In genomic region chr14:121053020-121053518, GRCm38 (mm10) we compare ENCODE assay signal across 8 mouse cellular contexts. TPM values are rescaled to one million over a fixed set of nuclear protein-coding genes. Genes with fewer than 3 reads are reported as not detected.
DNase-seq lines count a peak whose midpoint lies in the region; ATAC-seq and TF ChIP-seq lines count a peak whose summit lies in the region.

No protein-coding gene starts in this region.

- H3K4me2 ChIP-seq in heart, embryonic 13.5 days: peak overlapping the region; percentile 45
- H3K4me2 ChIP-seq in kidney, embryonic 16.5 days (replicated peaks; ENCODE audit: low read depth, low read length): peak overlapping the region; percentile 47

- 9% methylated on average over 5 of the region's 5 CpGs for WGBS in heart, embryonic 13.5 days
- 2% methylated on average over 5 of the region's 5 CpGs for WGBS in kidney, embryonic 16.5 days

- peak; percentile 36 for DNase-seq in 3T3-L1 (ENCODE audit: low read depth, low spot score)
- DNase-seq in brain, embryonic 14.5 days (ENCODE audit: low read depth): peak; percentile 59
- peak; percentile 70 for DNase-seq in lung, postnatal 25 days (ENCODE audit: low spot score)
- DNase-seq in thymus, postnatal 36 days: peak; percentile 8 to 16
- DNase-seq in urinary bladder, adult 18-20 months (ENCODE audit: low spot score in 2 of 2): no peak
- no peak for DNase-seq in B cell, adult 2 months

- no peaks in the 10 kb centered on the region for H3K27me3 ChIP-seq in heart, embryonic 13.5 days (replicated peaks)
- H3K27me3 ChIP-seq in kidney, embryonic 16.5 days (ENCODE audit: insufficient read depth, low read length): no peaks in the 10 kb centered on the region

- ATAC-seq in heart, embryonic 13.5 days (ENCODE audit: extremely low read depth, insufficient number of reproducible peaks, low FRiP score, low TSS enrichment): no peak
- peak; percentile 82 for ATAC-seq in kidney, embryonic 16.5 days (ENCODE audit: low FRiP score, low TSS enrichment)

- peak overlapping the region; percentile 19 for H3K4me3 ChIP-seq in heart, embryonic 13.5 days
- no peak overlapping the region; the same call in 1 of the 2 replicates for H3K4me3 ChIP-seq in kidney, embryonic 16.5 days (ENCODE audit: low read length)

- no peak for TF ChIP-seq POLR2A in brain, embryonic 14.5 days (IDR thresholded peaks at IDR 0.05; ENCODE audit: borderline replicate concordance, extremely low read depth, insufficient read depth, insufficient read length, poor library complexity, severe bottlenecking)

- no peak for TF ChIP-seq CTCF in brain, embryonic 14.5 days (IDR thresholded peaks at IDR 0.05; ENCODE audit: borderline replicate concordance, extremely low read depth, insufficient read depth, insufficient read length)

- peak overlapping the region; percentile 79 for H3K27ac ChIP-seq in heart, embryonic 13.5 days (replicated peaks)
- peak overlapping the region; percentile 92 for H3K27ac ChIP-seq in kidney, embryonic 16.5 days (ENCODE audit: low read length)

- peaks cover 61% of the 10 kb centered on the region for H3K4me1 ChIP-seq in heart, embryonic 13.5 days
- peaks cover 59% of the 10 kb centered on the region for H3K4me1 ChIP-seq in kidney, embryonic 16.5 days (ENCODE audit: insufficient read depth, low read length)

- H3K9me3 ChIP-seq in heart, embryonic 13.5 days: no peaks in the 10 kb centered on the region
- H3K9me3 ChIP-seq in kidney, embryonic 16.5 days (ENCODE audit: low read length): no peaks in the 10 kb centered on the region

- peak overlapping the region; percentile 38; the same call in 1 of the 2 replicates for H3K9ac ChIP-seq in heart, embryonic 13.5 days
- H3K9ac ChIP-seq in kidney, embryonic 16.5 days (replicated peaks; ENCODE audit: low read length): peak overlapping the region; percentile 45; the same call in 1 of the 2 replicates

- H3K36me3 ChIP-seq in heart, embryonic 13.5 days: peaks cover under 1% of the 10 kb centered on the region; the same call in 1 of the 2 replicates
- 0 out of 2 replicates have a peak, but pooled peaks cover 2% of the 10 kb centered on the region for H3K36me3 ChIP-seq in kidney, embryonic 16.5 days (ENCODE audit: insufficient read depth, low read length)

RNA-seq across cellular contexts. Expression of gene Farp1, which starts 18.1 kb away (rescaled TPM):
- 58.0 and 77.6 TPM in 2 replicates for polyA plus RNA-seq in brain, embryonic 14.5 days (2012; rRNA removed)
- 15.3 and 17.6 TPM in 2 replicates for polyA plus RNA-seq in heart, embryonic 13.5 days (2015; fragmentation: Nextera tagmentation; extraction: Ambion mirVana)
- polyA plus RNA-seq in kidney, embryonic 16.5 days (2015; fragmentation: Nextera tagmentation; extraction: Ambion mirVana): 31.3 and 31.9 TPM in 2 replicates

Comparison
In these comparisons a context has a peak if more than half of its experiments do, and no peak if none do; other contexts are left out.
1. DNase-seq: peak in 3T3-L1 (single experiment), brain, embryonic 14.5 days (single experiment), lung, postnatal 25 days (single experiment) and thymus, postnatal 36 days (2 of 2); none in urinary bladder, adult 18-20 months (0 of 2) and B cell, adult 2 months (0 of 2).